Mouse (Mus musculus) MEL (cell line): ENCODE data around the gene Cdc34.

Source experiments
- CTCF ChIP-seq, 3 experiments: IDR thresholded peaks in 2 of 3; conservative IDR thresholded peaks in 1 of 3; 2 replicates each; pipeline ENCODE4 v1.5.1; 2011 to 2012; ENCODE audit warnings: low read length in 3 of 3, low read depth in 2 of 3, mild to moderate bottlenecking in 2 of 3, improper control_type of control experiment in 1 of 3, inconsistent platforms in 1 of 3, mixed read lengths in 1 of 3, moderate library complexity in 1 of 3; ENCODE audit not compliant: control insufficient read depth in 1 of 3, insufficient read depth in 1 of 3, poor library complexity in 1 of 3, severe bottlenecking in 1 of 3
- GABPA ChIP-seq: IDR thresholded peaks from 2 replicates; pipeline ENCODE4 v1.6.1; 2012; ENCODE audit warnings: low read depth, mild to moderate bottlenecking, inconsistent platforms, low read length, improper control_type of control experiment, moderate library complexity
- GATA1 ChIP-seq: IDR thresholded peaks from 2 replicates; pipeline ENCODE4 v1.6.1; 2011; ENCODE audit warnings: low read depth, low read length, improper control_type of control experiment
- POLR2A ChIP-seq, 2 experiments: IDR thresholded peaks; 2 replicates each; pipeline ENCODE4 v1.6.1; 2011 to 2012; ENCODE audit warnings: low read length in 2 of 2, mild to moderate bottlenecking in 2 of 2, control low read depth in 1 of 2, improper control_type of control experiment in 1 of 2, low read depth in 1 of 2, moderate library complexity in 1 of 2; ENCODE audit not compliant: control insufficient read depth in 1 of 2, insufficient read depth in 1 of 2, poor library complexity in 1 of 2
- ZC3H11A ChIP-seq: IDR thresholded peaks from 2 replicates; pipeline ENCODE4 v1.6.1; 2012; ENCODE audit warnings: low read depth, mild to moderate bottlenecking, inconsistent platforms, low read length, improper control_type of control experiment

DNA sequence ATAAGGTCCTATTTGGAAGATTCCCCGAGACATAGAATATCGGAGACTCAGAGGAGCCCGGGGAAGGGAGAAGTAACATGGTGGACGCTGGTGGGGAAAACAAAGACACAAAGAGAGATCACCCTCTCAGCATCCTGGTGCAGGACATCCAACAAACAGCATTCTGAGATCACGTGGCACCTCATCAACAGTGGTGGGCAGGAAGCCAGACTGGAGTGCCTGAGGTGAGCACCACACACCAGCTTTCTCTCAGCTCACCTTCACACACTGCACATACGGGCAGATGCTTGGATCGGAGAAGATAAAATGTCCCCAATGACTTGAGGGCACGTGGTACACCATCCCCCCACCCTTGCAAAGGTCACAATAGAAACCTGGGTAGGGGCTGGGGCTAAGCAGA lies 45.7 kb upstream of the Cdc34 start:
- TF ChIP-seq GABPA (no peak), GATA1 (no peak), CTCF (IDR thresholded peaks at IDR 0.05 in 2 of 3, conservative IDR thresholded peaks at IDR 0.05 in 1 of 3; ENCODE audit: control insufficient read depth in 1 of 3, insufficient read depth in 1 of 3, low read depth in 2 of 3, low read length in 3 of 3, poor library complexity in 1 of 3, severe bottlenecking in 1 of 3) (no peak), ZC3H11A (no peak), POLR2A (IDR thresholded peaks at IDR 0.05; ENCODE audit: control insufficient read depth in 1 of 2, insufficient read depth in 1 of 2, low read depth in 1 of 2, low read length in 2 of 2, poor library complexity in 1 of 2) (no peak)
